ENCODE assay signal across 8 mouse cellular contexts in genomic region chr12:120028089-120028959, GRCm38 (mm10).
DNase-seq lines count a peak whose midpoint lies in the region; ATAC-seq and TF ChIP-seq lines count a peak whose summit lies in the region.
"Not testable (repeated sequence)": the region's sequence is repeated elsewhere in the genome, so short reads cannot be mapped to it uniquely, and the experiment has no call there.

No protein-coding gene starts in this region.

- not testable (repeated sequence) for H3K27me3 ChIP-seq in MEL (ENCODE audit: control insufficient read depth in 1 of 2, insufficient read depth in 2 of 2, low read length in 2 of 2); cerebellum, adult 2 months (ENCODE audit: control insufficient read depth, insufficient read depth, low read length); forebrain, postnatal 0 days (ENCODE audit: insufficient read depth, low read length); hindbrain, embryonic 14.5 days (ENCODE audit: control insufficient read depth, insufficient read depth, low read length)

- not testable (repeated sequence) for H3K79me2 ChIP-seq in MEL (ENCODE audit: control insufficient read depth, insufficient read depth, low read length, poor library complexity)

- not testable (repeated sequence) for H3K4me1 ChIP-seq in MEL (ENCODE audit: control insufficient read depth in 1 of 2, insufficient read depth in 2 of 2, low read length in 2 of 2); cerebellum, adult 2 months (ENCODE audit: control insufficient read depth, insufficient read depth, low read length); forebrain, postnatal 0 days (ENCODE audit: insufficient read depth); hindbrain, embryonic 14.5 days (replicated peaks; ENCODE audit: control insufficient read depth, insufficient read depth, low read length)

- not testable (repeated sequence) for H3K36me3 ChIP-seq in MEL (ENCODE audit: control insufficient read depth in 1 of 2, insufficient read depth in 2 of 2, low read length in 2 of 2); forebrain, postnatal 0 days (ENCODE audit: insufficient read depth); hindbrain, embryonic 14.5 days (replicated peaks; ENCODE audit: control insufficient read depth, insufficient read depth)

- not testable (repeated sequence) for H3K27ac ChIP-seq in MEL (ENCODE audit: control insufficient read depth, low read depth, low read length); cerebellum, adult 2 months (ENCODE audit: insufficient read depth, low read length); forebrain, postnatal 0 days (ENCODE audit: low read depth, low read length); hindbrain, embryonic 14.5 days

- not testable (repeated sequence) for H3K9ac ChIP-seq in MEL (ENCODE audit: control insufficient read depth, low read depth, low read length, poor library complexity, severe bottlenecking); forebrain, postnatal 0 days; hindbrain, embryonic 14.5 days

- not testable (repeated sequence) for TF ChIP-seq EP300 in MEL (IDR thresholded peaks at IDR 0.05; ENCODE audit: low read depth in 1 of 2, low read length in 2 of 2)

- not testable (repeated sequence) for H3K4me2 ChIP-seq in forebrain, postnatal 0 days (ENCODE audit: low read depth); hindbrain, embryonic 14.5 days (replicated peaks)

- TF ChIP-seq POLR2A in MEL (IDR thresholded peaks at IDR 0.05; ENCODE audit: control insufficient read depth in 1 of 2, insufficient read depth in 1 of 2, low read depth in 1 of 2, low read length in 2 of 2, poor library complexity in 1 of 2); cerebellum, adult 2 months (IDR thresholded peaks at IDR 0.05; ENCODE audit: borderline replicate concordance, insufficient read depth, low read length): not testable (repeated sequence)

- TF ChIP-seq RAD21 in MEL (IDR thresholded peaks at IDR 0.05; ENCODE audit: low read depth, low read length): peak; percentile 69

- TF ChIP-seq CTCF in MEL (IDR thresholded peaks at IDR 0.05 in 2 of 3, conservative IDR thresholded peaks at IDR 0.05 in 1 of 3; ENCODE audit: control insufficient read depth in 1 of 3, insufficient read depth in 1 of 3, low read depth in 2 of 3, low read length in 3 of 3, poor library complexity in 1 of 3, severe bottlenecking in 1 of 3): peak in 2 of 3 experiments; percentile 18 to 58; a peak in 2 of 6 replicates
- TF ChIP-seq CTCF in cerebellum, adult 2 months (IDR thresholded peaks at IDR 0.05; ENCODE audit: borderline replicate concordance, insufficient read depth, low read depth, low read length): not testable (repeated sequence)
- TF ChIP-seq CTCF in forebrain, postnatal 0 days (IDR thresholded peaks at IDR 0.05; ENCODE audit: low read depth): peak; percentile 74

- not testable (repeated sequence) for ATAC-seq in forebrain, postnatal 0 days; hindbrain, embryonic 14.5 days (ENCODE audit: low FRiP score)

- DNase-seq in MEL (ENCODE audit: low read depth, low spot score): peak; percentile 57
- DNase-seq in cerebellum, adult 2 months: peak; percentile 72 to 88
- peak; percentile 86 for DNase-seq in forebrain, postnatal 0 days
- DNase-seq in hindbrain, embryonic 14.5 days (ENCODE audit: low spot score): peak; percentile 90
- peak; percentile 53 to 80 for DNase-seq in layer of hippocampus, postnatal 14 days (ENCODE audit: low spot score in 2 of 2)
- DNase-seq in lung, postnatal 4 days: peak; percentile 22 to 95
- peak; percentile 51 to 68 for DNase-seq in right cerebral cortex, postnatal 10 days (ENCODE audit: low spot score in 2 of 2)
- DNase-seq in urinary bladder, postnatal 10 days (ENCODE audit: low spot score): peak; percentile 50

- not testable (repeated sequence) for H3K4me3 ChIP-seq in MEL (ENCODE audit: control insufficient read depth in 1 of 2, insufficient read depth in 1 of 2, low read depth in 2 of 2, low read length in 2 of 2); cerebellum, adult 2 months (replicated peaks; ENCODE audit: insufficient read depth, low read depth, low read length); forebrain, postnatal 0 days (ENCODE audit: low read depth, low read length); hindbrain, embryonic 14.5 days (replicated peaks; ENCODE audit: low read length)

- not testable (repeated sequence) for H3K9me3 ChIP-seq in MEL (replicated peaks; ENCODE audit: insufficient read depth, low read length); forebrain, postnatal 0 days (ENCODE audit: low read length); hindbrain, embryonic 14.5 days (ENCODE audit: control insufficient read depth, low read length)

- WGBS in cerebellum, adult 2 months: 76% methylated on average over 15 of the region's 15 CpGs
- 82% methylated on average over 15 of the region's 15 CpGs for WGBS in forebrain, postnatal 0 days
- 85% methylated on average over 15 of the region's 15 CpGs for WGBS in hindbrain, embryonic 14.5 days

TF ChIP-seq in MEL, 35 proteins besides CTCF, POLR2A, EP300 and RAD21:
- TF ChIP-seq ZC3H11A (IDR thresholded peaks at IDR 0.05; ENCODE audit: low read depth, low read length) (peak; percentile 63), SMC3 (IDR thresholded peaks at IDR 0.05; ENCODE audit: low read depth, low read length) (peak; percentile 72), MAX (IDR thresholded peaks at IDR 0.05; ENCODE audit: low read length) (peak; percentile 85), MYC (IDR thresholded peaks at IDR 0.05; ENCODE audit: low read depth, low read length) (0 out of 2 replicates have a peak, but pooled peaks have one; percentile 35)
